Mouse (Mus musculus): ENCODE results near the gene Col17a1. TPM values are rescaled to one million over a fixed set of nuclear protein-coding genes. Genes with fewer than 3 reads are reported as not detected.

Gene Col17a1
- polyA plus RNA-seq, 1 experiment, result 0.90 TPM

- H3K4me1 ChIP-seq (ENCODE audit: control insufficient read depth, insufficient read depth, low read length), result no peaks in the 10 kb centered on the region
- TF ChIP-seq POLR2A (IDR thresholded peaks at IDR 0.05; ENCODE audit: extremely low read depth, insufficient read depth, low read length) (no peak), CTCF (IDR thresholded peaks at IDR 0.05; ENCODE audit: extremely low read depth, insufficient read depth, low read length) (no peak)
- H3K4me3 ChIP-seq (ENCODE audit: insufficient read depth, low read length), result no peak overlapping the region
- no peak overlapping the region for H3K27ac ChIP-seq (ENCODE audit: insufficient read depth, low read length)
Measured at GRCm38 (mm10) chr19:47713457-47713856, 21.6 kb upstream of the Col17a1 start.

GRCm38 (mm10) chr19:47710376-47710775 is 18.5 kb upstream of the Col17a1 start:
- Histone ChIP-seq H3K4me1 (ENCODE audit: control insufficient read depth, insufficient read depth, low read length) (no peaks in the 10 kb centered on the region), H3K27ac (ENCODE audit: insufficient read depth, low read length) (no peak overlapping the region), H3K4me3 (ENCODE audit: insufficient read depth, low read length) (no peak overlapping the region)
- no peak for TF ChIP-seq CTCF (IDR thresholded peaks at IDR 0.05; ENCODE audit: extremely low read depth, insufficient read depth, low read length)
- TF ChIP-seq POLR2A (IDR thresholded peaks at IDR 0.05; ENCODE audit: extremely low read depth, insufficient read depth, low read length), result no peak

GRCm38 (mm10) chr19:47705772-47706309 is 13.9 kb upstream of the Col17a1 start:
- Histone ChIP-seq H3K4me3 (ENCODE audit: insufficient read depth, low read length) (no peak overlapping the region), H3K27ac (ENCODE audit: insufficient read depth, low read length) (no peak overlapping the region), H3K4me1 (ENCODE audit: control insufficient read depth, insufficient read depth, low read length) (no peaks in the 10 kb centered on the region)
- no peak for TF ChIP-seq CTCF (IDR thresholded peaks at IDR 0.05; ENCODE audit: extremely low read depth, insufficient read depth, low read length)
- no peak for TF ChIP-seq POLR2A (IDR thresholded peaks at IDR 0.05; ENCODE audit: extremely low read depth, insufficient read depth, low read length)

GRCm38 (mm10) chr19:47705080-47705771 is 13.3 kb upstream of the Col17a1 start:
- no peaks in the 10 kb centered on the region for H3K4me1 ChIP-seq (ENCODE audit: control insufficient read depth, insufficient read depth, low read length)
- H3K27ac ChIP-seq (ENCODE audit: insufficient read depth, low read length), result no peak overlapping the region
- H3K4me3 ChIP-seq (ENCODE audit: insufficient read depth, low read length), result no peak overlapping the region
- no peak for TF ChIP-seq CTCF (IDR thresholded peaks at IDR 0.05; ENCODE audit: extremely low read depth, insufficient read depth, low read length)
- no peak for TF ChIP-seq POLR2A (IDR thresholded peaks at IDR 0.05; ENCODE audit: extremely low read depth, insufficient read depth, low read length)

GRCm38 (mm10) chr19:47700509-47700908 is 8.6 kb upstream of the Col17a1 start:
- Histone ChIP-seq H3K27ac (ENCODE audit: insufficient read depth, low read length) (no peak overlapping the region), H3K4me1 (ENCODE audit: control insufficient read depth, insufficient read depth, low read length) (no peaks in the 10 kb centered on the region), H3K4me3 (ENCODE audit: insufficient read depth, low read length) (no peak overlapping the region)
- TF ChIP-seq CTCF (IDR thresholded peaks at IDR 0.05; ENCODE audit: extremely low read depth, insufficient read depth, low read length) (no peak), POLR2A (IDR thresholded peaks at IDR 0.05; ENCODE audit: extremely low read depth, insufficient read depth, low read length) (no peak)

- H3K4me3 ChIP-seq (ENCODE audit: insufficient read depth, low read length), result no peak overlapping the region
- no peaks in the 10 kb centered on the region for H3K4me1 ChIP-seq (ENCODE audit: control insufficient read depth, insufficient read depth, low read length)
- TF ChIP-seq POLR2A (IDR thresholded peaks at IDR 0.05; ENCODE audit: extremely low read depth, insufficient read depth, low read length) (no peak), CTCF (IDR thresholded peaks at IDR 0.05; ENCODE audit: extremely low read depth, insufficient read depth, low read length) (no peak)
- no peak overlapping the region for H3K27ac ChIP-seq (ENCODE audit: insufficient read depth, low read length)
Measured at GRCm38 (mm10) chr19:47699743-47700142, 7.8 kb upstream of the Col17a1 start.

- Histone ChIP-seq H3K4me3 (ENCODE audit: insufficient read depth, low read length) (no peak overlapping the region), H3K4me1 (ENCODE audit: control insufficient read depth, insufficient read depth, low read length) (no peaks in the 10 kb centered on the region), H3K27ac (ENCODE audit: insufficient read depth, low read length) (no peak overlapping the region)
- TF ChIP-seq CTCF (IDR thresholded peaks at IDR 0.05; ENCODE audit: extremely low read depth, insufficient read depth, low read length), result no peak
- TF ChIP-seq POLR2A (IDR thresholded peaks at IDR 0.05; ENCODE audit: extremely low read depth, insufficient read depth, low read length), result no peak
Measured at GRCm38 (mm10) chr19:47698266-47698665, 6.4 kb upstream of the Col17a1 start.

- no peaks in the 10 kb centered on the region for H3K4me1 ChIP-seq (ENCODE audit: control insufficient read depth, insufficient read depth, low read length)
- TF ChIP-seq CTCF (IDR thresholded peaks at IDR 0.05; ENCODE audit: extremely low read depth, insufficient read depth, low read length), result no peak
- H3K4me3 ChIP-seq (ENCODE audit: insufficient read depth, low read length), result no peak overlapping the region
- H3K27ac ChIP-seq (ENCODE audit: insufficient read depth, low read length), result no peak overlapping the region
Measured at GRCm38 (mm10) chr19:47697067-47697466, 5.2 kb upstream of the Col17a1 start.

- H3K4me1 ChIP-seq (ENCODE audit: control insufficient read depth, insufficient read depth, low read length), result no peaks in the 10 kb centered on the region
- TF ChIP-seq POLR2A (IDR thresholded peaks at IDR 0.05; ENCODE audit: extremely low read depth, insufficient read depth, low read length), result no peak
- TF ChIP-seq CTCF (IDR thresholded peaks at IDR 0.05; ENCODE audit: extremely low read depth, insufficient read depth, low read length), result no peak
- H3K4me3 ChIP-seq (ENCODE audit: insufficient read depth, low read length), result no peak overlapping the region
- no peak overlapping the region for H3K27ac ChIP-seq (ENCODE audit: insufficient read depth, low read length)
Measured at GRCm38 (mm10) chr19:47696411-47696810, 4.5 kb upstream of the Col17a1 start.

- TF ChIP-seq CTCF (IDR thresholded peaks at IDR 0.05; ENCODE audit: extremely low read depth, insufficient read depth, low read length), result no peak
- no peak for TF ChIP-seq POLR2A (IDR thresholded peaks at IDR 0.05; ENCODE audit: extremely low read depth, insufficient read depth, low read length)
- Histone ChIP-seq H3K4me1 (ENCODE audit: control insufficient read depth, insufficient read depth, low read length) (no peaks in the 10 kb centered on the region), H3K4me3 (ENCODE audit: insufficient read depth, low read length) (no peak overlapping the region), H3K27ac (ENCODE audit: insufficient read depth, low read length) (no peak overlapping the region)
Measured at GRCm38 (mm10) chr19:47695725-47696124, 3.8 kb upstream of the Col17a1 start.
